Mouse (Mus musculus) heart, postnatal 0 days (tissue): ENCODE results near the gene Gse1. TPM values are rescaled to one million over a fixed set of nuclear protein-coding genes. Genes with fewer than 3 reads are reported as not detected.
A peak's percentile ranks its signal among the peaks of the same experiment; 100 is the strongest.

Experiments
- ATAC-seq: fragments of 200-750 bp; cut with Nextera tagmentation; 2 replicates; pipeline ENCODE4 v1.8.0; 2017; ENCODE audit warnings: low read depth, moderate number of reproducible peaks, moderate library complexity; ENCODE audit not compliant: insufficient read depth
- DNase-seq: peaks from one replicate; pipeline ENCODE4 v3.0.0-alpha.2; 2016; ENCODE audit warnings: low spot score
- H3K27ac ChIP-seq: fragments of 300-500 bp; sonication (generic); 2 replicates; pipeline ENCODE4 v1.5.1; 2014; ENCODE audit warnings: low read depth, mild to moderate bottlenecking
- H3K27me3 ChIP-seq: fragments of 300-500 bp; sonication (generic); 2 replicates; pipeline ENCODE4 v1.6.1; 2014; ENCODE audit warnings: low read length, mixed read lengths; ENCODE audit not compliant: control insufficient read depth, insufficient read depth
- H3K36me3 ChIP-seq: fragments of 300-500 bp; sonication (generic); replicated peaks from 2 replicates; pipeline ENCODE4 v1.6.1; 2014; ENCODE audit warnings: low read length, mixed read lengths; ENCODE audit not compliant: control insufficient read depth, insufficient read depth
- H3K4me1 ChIP-seq: fragments of 300-500 bp; sonication (generic); 2 replicates; pipeline ENCODE4 v1.6.1; 2014; ENCODE audit warnings: antibody characterized with exemption; ENCODE audit not compliant: control insufficient read depth, insufficient read depth
- H3K4me2 ChIP-seq: fragments of 300-500 bp; sonication (generic); 2 replicates; pipeline ENCODE4 v1.6.1; 2014; ENCODE audit warnings: low read depth, mild to moderate bottlenecking, low read length, moderate library complexity
- H3K4me3 ChIP-seq: fragments of 300-500 bp; sonication (generic); 2 replicates; pipeline ENCODE4 v1.5.1; 2014; ENCODE audit warnings: low read depth, low read length
- H3K9ac ChIP-seq: fragments of 300-500 bp; sonication (generic); replicated peaks from 2 replicates; pipeline ENCODE4 v1.6.1; 2014; ENCODE audit warnings: low read depth, low read length, mixed read lengths
- H3K9me3 ChIP-seq: fragments of 300-500 bp; sonication (generic); replicated peaks from 2 replicates; pipeline ENCODE4 v1.6.1; 2016; ENCODE audit warnings: low read length; ENCODE audit not compliant: control insufficient read depth
- CTCF ChIP-seq: IDR thresholded peaks from 2 replicates; pipeline ENCODE4 v1.5.1; 2016; ENCODE audit warnings: antibody characterized with exemption, control low read depth, low read depth
- EP300 ChIP-seq: IDR thresholded peaks from 2 replicates; pipeline ENCODE4 v1.6.1; 2016; ENCODE audit warnings: antibody characterized with exemption, low read depth
- WGBS: fragments of 180-500 bp; shearing (Covaris S2); extraction: QIAGEN DNeasy Blood & Tissue Kit; methylation state at CpG from one replicate; pipeline ENCODE4 v1.1.7; 2014; 5-methylcytosine and 5-hydroxymethylcytosine counted together
- polyA plus RNA-seq: library from polyadenylated mRNA; unstranded; fragments of >200 nt; fragmentation: Nextera tagmentation; extraction: Ambion mirVana; gene quantifications from 2 replicates; pipeline ENCODE4 v1.2.1, GENCODE M21; 2015
- total RNA-seq: library from RNA; depleted of rRNA; stranded (reverse); fragments of >200 nt; gene quantifications from 2 replicates; pipeline ENCODE4 v1.2.3, GENCODE M21; 2014; ENCODE audit warnings: low replicate concordance

Gse1 gene
- total and polyA plus RNA-seq, 2 experiments from 2014 or later: 5.4 to 18.7 TPM

GRCm38 (mm10) chr8:120581811-120582210 is 353.6 kb downstream of the Gse1 start:
- no peak for TF ChIP-seq CTCF
- no peak for TF ChIP-seq EP300
- H3K4me2 ChIP-seq: no peak overlapping the region
- H3K36me3 ChIP-seq: peaks cover 64% of the 10 kb centered on the region
- H3K27me3 ChIP-seq: no peaks in the 10 kb centered on the region
- DNase-seq (no peak), ATAC-seq (0 out of 2 replicates have a peak, but pooled peaks have one; percentile 29)
- no peaks in the 10 kb centered on the region for H3K9me3 ChIP-seq
- no peak overlapping the region for H3K4me3 ChIP-seq
- H3K27ac ChIP-seq: no peak overlapping the region
- H3K4me1 ChIP-seq: no peaks in the 10 kb centered on the region
- 62% methylated on average over 8 of the region's 8 CpGs for WGBS
- H3K9ac ChIP-seq: no peak overlapping the region

- Histone ChIP-seq H3K4me2 (no peak overlapping the region), H3K27me3 (no peaks in the 10 kb centered on the region), H3K9ac (no peak overlapping the region), H3K4me3 (no peak overlapping the region), H3K4me1 (peaks cover 12% of the 10 kb centered on the region), H3K27ac (no peak overlapping the region), H3K9me3 (no peaks in the 10 kb centered on the region), H3K36me3 (peaks cover 30% of the 10 kb centered on the region)
- WGBS: 77% methylated on average over 10 of the region's 10 CpGs
- DNase-seq (no peak), ATAC-seq (no peak)
- TF ChIP-seq EP300: no peak
- TF ChIP-seq CTCF: no peak
These were observed 357.3 kb downstream of the Gse1 start for GRCm38 (mm10) chr8:120585521-120585920.

DNA sequence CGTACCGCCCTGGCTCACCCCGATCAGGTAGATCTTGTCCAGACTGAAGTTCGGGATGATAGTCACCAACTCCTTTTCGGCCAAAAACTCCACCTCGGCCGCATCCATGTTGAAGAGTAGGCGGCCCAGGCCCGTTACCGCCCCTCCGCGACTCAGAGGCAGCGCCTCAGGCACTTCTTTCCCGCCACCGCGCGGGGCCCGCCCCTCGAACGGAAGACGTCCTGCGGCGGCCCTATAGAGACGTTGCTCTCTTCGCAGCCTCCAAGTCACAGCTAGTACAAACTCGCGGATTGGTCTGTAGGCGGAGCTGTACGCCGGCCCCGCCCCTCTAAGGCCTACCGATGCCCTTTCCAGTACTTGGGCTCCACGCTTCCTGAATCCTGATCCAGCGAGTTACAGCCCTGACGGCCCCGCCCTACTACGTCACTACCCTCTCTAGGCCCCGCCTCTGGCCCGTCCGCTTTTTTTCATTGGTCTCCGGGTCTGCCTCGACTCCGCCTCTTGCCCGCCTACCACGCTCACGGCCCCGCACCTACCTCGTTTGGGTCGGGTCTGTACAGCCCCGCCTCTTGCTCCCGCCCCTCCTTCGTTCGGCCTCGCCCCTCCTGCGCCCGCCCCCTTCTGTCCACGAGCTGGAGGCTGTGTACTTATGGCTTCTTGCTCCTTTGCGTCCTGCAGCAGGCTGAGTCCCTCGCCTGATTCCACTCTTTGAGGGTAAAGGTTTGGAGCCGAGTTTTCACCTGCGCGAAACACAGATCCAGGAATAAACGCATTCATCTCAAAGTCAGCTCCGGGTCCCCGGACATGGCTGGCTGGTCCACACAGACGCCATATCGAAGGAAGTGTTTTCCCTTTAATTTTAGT is 360.9 kb downstream of the Gse1 start, which contains the start of gene Gins2:
Gene Gins2 (minus strand): TSS at position 397 of the 864 bp plus-strand sequence.
- Histone ChIP-seq H3K27ac (peak within 1 kb of the TSS; percentile 91), H3K4me1 (peaks cover 12% of the 10 kb centered on the region), H3K4me2 (peak within 1 kb of the TSS; percentile 93), H3K9ac (peak within 1 kb of the TSS; percentile 68), H3K4me3 (peak within 1 kb of the TSS; percentile 70), H3K36me3 (peaks cover 13% of the 10 kb centered on the region), H3K9me3 (no peaks in the 10 kb centered on the region), H3K27me3 (no peaks in the 10 kb centered on the region)
- ATAC-seq (peak; percentile 96), DNase-seq (peak; percentile 99)
- WGBS: 1% methylated on average over 67 of the region's 67 CpGs
- TF ChIP-seq EP300 (no peak; the same call in none of the 2 replicates), CTCF (peak; percentile 24; the same call in 1 of the 2 replicates)

GRCm38 (mm10) chr8:120589921-120590320 is 361.7 kb downstream of the Gse1 start:
- H3K4me3 ChIP-seq: peak overlapping the region; percentile 48
- WGBS: 16% methylated on average over 2 of the region's 2 CpGs
- TF ChIP-seq CTCF (no peak), EP300 (no peak)
- DNase-seq (peak; percentile 63), ATAC-seq (peak; percentile 17)
- H3K9ac ChIP-seq: peak overlapping the region; percentile 48; the same call in 1 of the 2 replicates
- peak overlapping the region; percentile 91 for H3K27ac ChIP-seq
- H3K4me2 ChIP-seq: peak overlapping the region; percentile 82
- peaks cover 10% of the 10 kb centered on the region for H3K36me3 ChIP-seq
- H3K9me3 ChIP-seq: no peaks in the 10 kb centered on the region
- H3K27me3 ChIP-seq: no peaks in the 10 kb centered on the region
- peaks cover 12% of the 10 kb centered on the region for H3K4me1 ChIP-seq

DNA sequence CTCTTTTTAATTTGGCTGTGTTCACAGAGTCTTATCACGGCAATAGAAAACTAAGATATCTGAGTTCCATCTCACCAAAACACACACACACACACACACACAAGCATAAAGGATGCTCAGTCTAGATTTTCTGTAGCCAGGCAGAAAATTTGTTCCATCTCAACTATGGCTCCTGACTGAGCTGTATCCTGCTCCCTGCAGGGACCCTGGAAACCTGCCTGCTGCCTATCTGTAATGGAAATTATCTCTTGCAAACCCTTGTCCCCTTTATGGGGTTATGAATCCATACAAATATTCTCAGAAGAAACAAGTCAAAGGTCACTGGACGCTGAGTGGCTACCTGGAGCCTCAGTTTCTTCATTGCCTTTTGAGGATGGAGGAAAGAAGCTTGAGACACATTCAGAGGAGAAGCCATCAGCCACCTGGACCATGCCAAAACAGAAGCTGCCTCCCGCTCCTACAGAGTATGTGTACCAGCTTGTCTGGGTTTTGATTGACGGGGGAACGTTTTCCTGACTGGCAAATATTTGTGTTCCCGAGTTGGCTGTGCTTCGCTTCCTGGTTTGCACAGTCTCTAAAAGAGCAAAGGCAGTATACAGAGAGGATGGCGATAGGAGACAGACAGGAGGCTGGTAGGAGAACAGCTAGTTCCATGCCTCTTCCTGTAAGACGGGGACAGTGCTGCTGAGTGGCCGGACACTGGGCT is 363.5 kb downstream of the Gse1 start:
- H3K36me3 ChIP-seq: no peaks in the 10 kb centered on the region
- H3K9me3 ChIP-seq: no peaks in the 10 kb centered on the region
- WGBS: 53% methylated on average over 10 of the region's 10 CpGs
- no peak overlapping the region for H3K27ac ChIP-seq
- DNase-seq (no peak), ATAC-seq (no peak)
- H3K9ac ChIP-seq: no peak overlapping the region
- H3K27me3 ChIP-seq: no peaks in the 10 kb centered on the region
- peaks cover 12% of the 10 kb centered on the region for H3K4me1 ChIP-seq
- no peak overlapping the region for H3K4me3 ChIP-seq
- TF ChIP-seq CTCF: no peak
- no peak for TF ChIP-seq EP300
- H3K4me2 ChIP-seq: no peak overlapping the region
